Mouse (Mus musculus) CD4-positive helper T cell, adult 2 months (primary cell): ENCODE measurements around the gene Gpx4.

Source experiments
- DNase-seq: peaks from one replicate; pipeline ENCODE4 v3.0.0-alpha.2; 2012; ENCODE audit warnings: low read depth, missing footprints, low spot score

Gpx4 gene

GRCm38 (mm10) chr10:80072623-80073489, 25.9 kb downstream of the Gpx4 start:
- no peak for DNase-seq

- peak; percentile 91 for DNase-seq
Measured at GRCm38 (mm10) chr10:80074813-80075601, 28.0 kb downstream of the Gpx4 start.

- no peak for DNase-seq
Measured at GRCm38 (mm10) chr10:80075924-80076323, 29.0 kb downstream of the Gpx4 start.

- no peak for DNase-seq
Measured at GRCm38 (mm10) chr10:80076386-80076785, 29.4 kb downstream of the Gpx4 start.

GRCm38 (mm10) chr10:80077312-80077711, 30.3 kb downstream of the Gpx4 start:
- DNase-seq, result no peak

- no peak for DNase-seq
Measured at GRCm38 (mm10) chr10:80078366-80078765, 31.4 kb downstream of the Gpx4 start.

- no peak for DNase-seq
Measured at GRCm38 (mm10) chr10:80080396-80081070, 33.6 kb downstream of the Gpx4 start.

GRCm38 (mm10) chr10:80081075-80081474, 34.1 kb downstream of the Gpx4 start:
- no peak for DNase-seq

- no peak for DNase-seq
Measured at GRCm38 (mm10) chr10:80084817-80085487, 38.0 kb downstream of the Gpx4 start.

GRCm38 (mm10) chr10:80086847-80087246, 39.9 kb downstream of the Gpx4 start:
- DNase-seq, result no peak

GRCm38 (mm10) chr10:80087483-80087882, 40.5 kb downstream of the Gpx4 start:
- no peak for DNase-seq

GRCm38 (mm10) chr10:80089146-80089545, 42.2 kb downstream of the Gpx4 start:
- DNase-seq, result no peak

GRCm38 (mm10) chr10:80091527-80091926, 44.6 kb downstream of the Gpx4 start:
- DNase-seq, result no peak

GRCm38 (mm10) chr10:80092690-80093089, 45.7 kb downstream of the Gpx4 start:
- DNase-seq, result no peak

- DNase-seq, result no peak
Measured at GRCm38 (mm10) chr10:80094085-80094484, 47.1 kb downstream of the Gpx4 start.

- DNase-seq, result no peak
Measured at GRCm38 (mm10) chr10:80094684-80095083, 47.7 kb downstream of the Gpx4 start.

GRCm38 (mm10) chr10:80095547-80095946, 48.6 kb downstream of the Gpx4 start:
- DNase-seq, result no peak

- DNase-seq, result no peak
Measured at GRCm38 (mm10) chr10:80097275-80097674, 50.3 kb downstream of the Gpx4 start.

GRCm38 (mm10) chr10:80098630-80099029, 51.7 kb downstream of the Gpx4 start:
- no peak for DNase-seq

GRCm38 (mm10) chr10:80100982-80101381, 54.0 kb downstream of the Gpx4 start:
- no peak for DNase-seq

GRCm38 (mm10) chr10:80102216-80102915, 55.4 kb downstream of the Gpx4 start:
- DNase-seq, result peak; percentile 91
